In the genomic region with DNA sequence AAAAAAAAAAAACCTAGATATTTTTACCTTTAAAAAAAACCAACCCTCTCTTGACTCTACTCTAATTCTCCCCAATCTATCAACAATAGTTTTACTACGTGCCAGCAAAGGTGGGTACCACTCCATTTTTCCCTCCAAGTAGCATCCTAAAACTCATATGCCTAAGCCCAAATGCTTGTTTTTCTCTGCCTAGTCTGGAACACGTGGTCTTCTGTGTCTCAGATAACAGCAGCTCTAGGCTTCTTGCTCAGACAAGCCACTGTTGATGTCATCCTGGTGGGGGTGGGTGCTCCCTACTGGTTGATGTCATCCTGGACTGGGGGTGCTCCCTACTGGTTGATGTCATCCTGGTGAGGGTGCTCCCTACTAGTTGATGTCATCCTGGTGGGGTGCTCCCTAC, we compare ENCODE assay signal across 25 mouse cellular contexts. TPM values are rescaled to one million over a fixed set of nuclear protein-coding genes. Genes with fewer than 3 reads are reported as not detected.
"Had no signal": no experiment of that assay in that cellular context is flagged by ENCODE, and none has a peak within 500 bp of the region (broad histone marks: within the 10 kb centered on the region; RNA-seq: fewer than 3 reads in every experiment).

No protein-coding gene starts in this region.

- H3K27me3 ChIP-seq: heart, embryonic 12.5 days; hindbrain, embryonic 13.5 days; hindbrain, embryonic 15.5 days; kidney, embryonic 15.5 days; limb, embryonic 13.5 days; limb, embryonic 15.5 days; liver, embryonic 12.5 days had no signal

- H3K4me3 ChIP-seq: gastrocnemius, adult 2 months; heart, embryonic 10.5 days; heart, embryonic 12.5 days; hindbrain, embryonic 13.5 days; hindbrain, embryonic 15.5 days; kidney, embryonic 15.5 days; limb, embryonic 13.5 days; limb, embryonic 15.5 days; liver, embryonic 12.5 days had no signal

- H3K4me1 ChIP-seq: heart, embryonic 10.5 days; hindbrain, embryonic 13.5 days; hindbrain, embryonic 15.5 days; kidney, embryonic 15.5 days; liver, embryonic 12.5 days had no signal

- H3K36me3 ChIP-seq: heart, embryonic 10.5 days; heart, embryonic 12.5 days; hindbrain, embryonic 13.5 days; hindbrain, embryonic 15.5 days; kidney, embryonic 15.5 days; limb, embryonic 13.5 days; limb, embryonic 15.5 days; liver, embryonic 12.5 days had no signal

- ATAC-seq: hindbrain, postnatal 0 days; intestine, embryonic 16.5 days; liver, embryonic 12.5 days had no signal

- DNase-seq: gastrocnemius, adult 2 months; gastrocnemius, postnatal 10 days; gastrocnemius, postnatal 36 days; heart, adult 18-20 months; heart, postnatal 10 days; kidney, adult 2 months; kidney, adult 9 months; kidney, postnatal 14 days; kidney, postnatal 36 days; layer of hippocampus, adult 9-11 months; layer of hippocampus, postnatal 36 days; left cerebral cortex, postnatal 4 days had no signal

- H3K9ac ChIP-seq: heart, embryonic 12.5 days; hindbrain, embryonic 13.5 days; hindbrain, embryonic 15.5 days; kidney, embryonic 15.5 days; limb, embryonic 13.5 days; limb, embryonic 15.5 days; liver, embryonic 12.5 days; liver, embryonic 14.5 days had no signal

- H3K4me2 ChIP-seq: heart, embryonic 12.5 days; hindbrain, embryonic 13.5 days; hindbrain, embryonic 15.5 days; kidney, embryonic 15.5 days; limb, embryonic 13.5 days; limb, embryonic 15.5 days; liver, embryonic 12.5 days had no signal

- H3K27ac ChIP-seq: gastrocnemius, adult 2 months; heart, embryonic 10.5 days; hindbrain, embryonic 13.5 days; hindbrain, embryonic 15.5 days; hindbrain, postnatal 0 days; kidney, embryonic 15.5 days; kidney, postnatal 0 days; limb, embryonic 13.5 days; limb, embryonic 15.5 days; liver, embryonic 12.5 days; liver, embryonic 14.5 days had no signal

- H3K9me3 ChIP-seq: heart, embryonic 10.5 days; heart, embryonic 12.5 days; hindbrain, embryonic 13.5 days; hindbrain, embryonic 15.5 days; kidney, embryonic 15.5 days; limb, embryonic 13.5 days; limb, embryonic 15.5 days; liver, embryonic 12.5 days had no signal

RNA-seq across cellular contexts. Expression of a gene that starts 17.7 kb away (rescaled TPM):
- total RNA-seq: gastrocnemius, postnatal 36 days; liver, adult 2 months had no signal
- polyA plus RNA-seq: liver, adult 2 months had no signal
